Mouse (Mus musculus): Measurements from ENCODE around the gene Cbl.

- TF ChIP-seq CEBPB (IDR thresholded peaks at IDR 0.05; ENCODE audit: low read depth) (no peak), MAX (IDR thresholded peaks at IDR 0.05) (no peak), CTCF (IDR thresholded peaks at IDR 0.05; ENCODE audit: control insufficient read depth, insufficient read depth, insufficient read length) (no peak), USF1 (IDR thresholded peaks at IDR 0.05; ENCODE audit: low read depth) (no peak), MYOG (IDR thresholded peaks at IDR 0.05; ENCODE audit: control insufficient read depth, extremely low read depth, insufficient read length) (no peak), MYOD1 (IDR thresholded peaks at IDR 0.05; ENCODE audit: control insufficient read depth, insufficient read length, low read depth) (no peak)
These were observed 139.1 kb downstream of the Cbl start for GRCm38 (mm10) chr9:44094737-44095136.

Data from C2C12 (cell line).